Mouse (Mus musculus) hindbrain, postnatal 0 days (tissue): Measurements from ENCODE around the gene Tmem104. TPM values are rescaled to one million over a fixed set of nuclear protein-coding genes. Genes with fewer than 3 reads are reported as not detected.

ENCODE experiments used
- ATAC-seq: fragments of 200-750 bp; cut with Nextera tagmentation; 2 replicates; pipeline ENCODE4 v1.8.0; 2017; ENCODE audit warnings: mild to moderate bottlenecking, moderate TSS enrichment, moderate library complexity
- DNase-seq: peaks from one replicate; pipeline ENCODE4 v3.0.0-alpha.2; 2015; ENCODE audit warnings: low spot score
- H3K27ac ChIP-seq: fragments of 300-500 bp; sonication (generic); 2 replicates; pipeline ENCODE4 v1.5.1; 2014; ENCODE audit warnings: mild to moderate bottlenecking
- H3K27me3 ChIP-seq: fragments of 300-500 bp; sonication (generic); 2 replicates; pipeline ENCODE4 v1.6.1; 2014; ENCODE audit warnings: low read length, mixed read lengths; ENCODE audit not compliant: insufficient read depth
- H3K36me3 ChIP-seq: fragments of 300-500 bp; sonication (generic); 2 replicates; pipeline ENCODE4 v1.6.1; 2014; ENCODE audit warnings: low read length, mixed read lengths; ENCODE audit not compliant: insufficient read depth
- H3K4me1 ChIP-seq: fragments of 300-500 bp; sonication (generic); 2 replicates; pipeline ENCODE4 v1.6.1; 2014; ENCODE audit warnings: antibody characterized with exemption, low read length, mixed read lengths; ENCODE audit not compliant: insufficient read depth
- H3K4me2 ChIP-seq: fragments of 300-500 bp; sonication (generic); 2 replicates; pipeline ENCODE4 v1.6.1; 2014; ENCODE audit warnings: low read depth, mild to moderate bottlenecking, low read length, moderate library complexity, mixed read lengths
- H3K4me3 ChIP-seq: fragments of 300-500 bp; sonication (generic); 2 replicates; pipeline ENCODE4 v1.5.1; 2014; ENCODE audit warnings: low read length
- H3K9ac ChIP-seq: fragments of 300-500 bp; sonication (generic); replicated peaks from 2 replicates; pipeline ENCODE4 v1.6.1; 2014; ENCODE audit warnings: mild to moderate bottlenecking, low read length, moderate library complexity, mixed read lengths
- H3K9me3 ChIP-seq: fragments of 300-500 bp; sonication (generic); 2 replicates; pipeline ENCODE4 v1.6.1; 2016; ENCODE audit warnings: low read length, mixed read lengths
- CTCF ChIP-seq: IDR thresholded peaks from 2 replicates; pipeline ENCODE4 v1.5.1; 2016; ENCODE audit warnings: antibody characterized with exemption, control low read depth, low read depth
- WGBS: fragments of 180-500 bp; shearing (Covaris S2); extraction: QIAGEN DNeasy Blood & Tissue Kit; methylation state at CpG from one replicate; pipeline ENCODE4 v1.1.7; 2014; 5-methylcytosine and 5-hydroxymethylcytosine counted together
- polyA plus RNA-seq: library from polyadenylated mRNA; unstranded; fragments of >200 nt; fragmentation: Nextera tagmentation; extraction: Ambion mirVana; gene quantifications from 2 replicates; pipeline ENCODE4 v1.2.1, GENCODE M21; 2015
- total RNA-seq: library from RNA; depleted of rRNA; stranded (reverse); fragments of >200 nt; gene quantifications from 2 replicates; pipeline ENCODE4 v1.2.3, GENCODE M21; 2014

Tmem104 gene
- total and polyA plus RNA-seq, 2 experiments from 2014 or later: 11.1 to 13.5 TPM

DNA sequence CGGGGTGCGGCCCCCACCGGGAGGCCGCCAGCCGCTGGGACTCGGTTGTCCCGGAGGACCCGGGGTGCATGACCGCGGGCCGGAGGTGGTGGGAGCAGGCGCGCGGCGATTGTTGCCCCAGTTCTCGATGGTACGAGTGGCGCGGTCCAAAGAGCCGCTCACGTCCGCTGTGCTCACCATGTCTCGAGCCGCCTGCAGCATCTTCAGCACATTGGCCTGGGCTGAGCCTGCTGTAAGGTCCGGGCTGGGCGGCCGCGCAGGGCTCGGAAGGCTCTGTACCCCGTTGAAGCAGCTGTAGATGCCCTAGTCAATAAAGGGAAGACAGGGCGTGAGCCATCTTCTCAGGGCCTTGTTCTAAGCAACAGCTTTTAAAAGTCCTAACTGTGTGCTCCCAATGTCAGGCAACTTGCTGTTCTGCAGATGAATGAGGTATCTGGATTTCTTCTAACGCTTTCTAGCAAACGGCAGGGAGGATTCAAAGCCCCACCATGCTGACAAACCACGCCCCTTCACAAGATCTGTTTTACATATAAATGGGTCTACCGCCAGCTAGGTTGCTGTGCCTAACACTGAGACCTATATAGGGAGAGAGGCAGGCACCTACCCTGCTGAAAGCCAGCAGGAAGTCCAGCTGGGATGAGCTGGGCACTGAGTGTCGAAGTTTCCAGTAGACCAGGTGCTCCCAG, 63.3 kb downstream of the Tmem104 start:
- H3K9ac ChIP-seq: peak overlapping the region; percentile 40
- no peak overlapping the region for H3K27ac ChIP-seq
- TF ChIP-seq CTCF: no peak

DNA sequence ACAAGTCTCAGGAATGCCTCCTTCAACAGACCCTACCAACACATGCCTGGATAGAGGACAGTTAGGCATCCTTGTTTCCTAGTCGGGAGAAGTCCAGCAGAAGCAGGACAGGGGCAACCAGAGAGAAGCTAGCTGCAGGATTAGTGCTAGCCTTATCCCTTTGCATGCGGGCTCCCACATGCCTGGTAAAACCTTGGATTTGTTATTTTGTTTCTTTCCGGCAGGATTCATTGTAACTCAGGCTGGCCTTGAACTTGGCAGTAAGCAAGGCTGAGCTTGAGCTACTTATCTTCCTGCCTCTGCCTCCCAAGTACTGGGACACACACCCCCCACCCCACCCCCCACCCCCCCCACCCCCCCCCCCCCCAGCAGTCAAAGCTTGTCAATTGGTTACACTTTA, 64.0 kb downstream of the Tmem104 start:
- no peak for DNase-seq
- peaks cover 19% of the 10 kb centered on the region for H3K27me3 ChIP-seq
- TF ChIP-seq CTCF: no peak
- no peak overlapping the region for H3K4me2 ChIP-seq
- 0 out of 2 replicates have a peak, but pooled peaks cover 14% of the 10 kb centered on the region for H3K4me1 ChIP-seq
- WGBS: 55% methylated on average over 3 of the region's 3 CpGs
- H3K4me3 ChIP-seq: no peak overlapping the region
- no peaks in the 10 kb centered on the region for H3K9me3 ChIP-seq
- ATAC-seq: no peak
- H3K9ac ChIP-seq: no peak overlapping the region
- H3K27ac ChIP-seq: no peak overlapping the region
- H3K36me3 ChIP-seq: no peaks in the 10 kb centered on the region

More for the DNA sequence above, 63.3 kb downstream of the Tmem104 start:
- Histone ChIP-seq H3K9me3 (no peaks in the 10 kb centered on the region), H3K4me3 (peak overlapping the region; percentile 39), H3K4me1 (0 out of 2 replicates have a peak, but pooled peaks cover 14% of the 10 kb centered on the region), H3K4me2 (peak overlapping the region; percentile 70), H3K27me3 (peaks cover 19% of the 10 kb centered on the region), H3K36me3 (peaks cover 3% of the 10 kb centered on the region; the same call in 1 of the 2 replicates)
- DNase-seq (no peak), ATAC-seq (no peak)
- WGBS: 3% methylated on average over 35 of the region's 36 CpGs

DNA sequence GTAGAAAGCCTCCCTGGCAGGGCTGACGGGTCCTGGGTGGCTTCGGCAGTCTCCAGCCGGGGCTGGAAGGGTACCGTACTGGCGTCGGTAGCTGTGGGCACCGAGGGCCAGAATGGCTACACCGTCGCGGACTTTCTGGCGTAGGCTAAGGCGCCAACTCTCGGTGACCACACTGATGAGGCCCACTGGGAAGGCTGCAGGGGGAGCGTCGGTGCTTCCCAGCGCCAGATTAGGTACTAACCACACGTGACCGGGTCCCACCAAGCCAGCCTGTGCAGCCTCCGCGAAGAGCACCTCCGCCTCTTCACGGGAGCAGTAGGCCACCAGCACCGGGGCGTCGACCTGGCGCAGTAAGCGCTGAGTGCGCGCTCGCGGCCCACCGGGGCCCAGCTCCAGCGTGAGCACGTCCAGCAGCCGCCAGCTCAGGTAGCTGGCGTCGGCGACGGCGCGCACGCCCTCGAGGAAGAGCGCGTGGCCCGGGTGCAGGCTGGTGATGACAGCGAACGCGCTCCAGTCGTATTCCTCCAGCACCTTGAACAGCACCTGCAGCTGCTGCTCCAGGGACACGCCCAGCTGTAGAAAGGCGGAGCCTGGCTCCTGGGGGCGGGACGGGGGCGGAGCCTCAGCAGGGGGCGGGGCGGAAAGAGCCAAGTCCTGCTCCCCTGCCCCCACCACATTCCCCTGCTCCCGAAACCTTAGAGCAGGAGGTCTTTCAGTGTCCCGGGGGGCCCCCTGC, 70.7 kb downstream of the Tmem104 start:
- peak overlapping the region; percentile 16; the same call in 1 of the 2 replicates for H3K4me3 ChIP-seq
- peak overlapping the region; percentile 29; the same call in 1 of the 2 replicates for H3K4me2 ChIP-seq
- WGBS: 15% methylated on average over 59 of the region's 59 CpGs
- no peak for TF ChIP-seq CTCF
- H3K36me3 ChIP-seq: no peaks in the 10 kb centered on the region
- no peaks in the 10 kb centered on the region for H3K9me3 ChIP-seq
- H3K9ac ChIP-seq: no peak overlapping the region
- H3K27ac ChIP-seq: no peak overlapping the region
- H3K27me3 ChIP-seq: peaks cover 15% of the 10 kb centered on the region
- DNase-seq (no peak), ATAC-seq (peak; percentile 50)
- H3K4me1 ChIP-seq: peaks cover 5% of the 10 kb centered on the region; the same call in 1 of the 2 replicates

DNA sequence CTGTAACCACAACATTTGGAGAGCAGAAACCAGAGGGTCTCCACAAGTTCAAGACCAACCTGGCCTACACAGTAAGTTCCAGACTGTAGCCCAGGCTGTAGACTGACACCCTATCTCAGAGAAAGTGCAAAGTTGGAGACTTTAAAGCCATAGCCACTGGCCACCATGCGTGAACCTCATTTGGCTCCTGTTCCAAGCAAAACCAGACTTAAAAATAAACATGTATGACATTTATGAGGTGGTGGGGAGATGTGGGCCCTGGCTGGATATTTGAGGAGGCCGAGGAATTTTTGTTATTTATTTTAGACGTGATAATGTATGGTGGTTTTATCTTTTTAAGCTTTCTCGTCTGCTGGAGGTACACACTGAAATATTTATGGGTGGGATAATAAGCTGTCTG, 71.8 kb downstream of the Tmem104 start:
- no peak for DNase-seq
- ATAC-seq: no peak
- Histone ChIP-seq H3K4me3 (no peak overlapping the region), H3K36me3 (no peaks in the 10 kb centered on the region), H3K4me1 (peaks cover 5% of the 10 kb centered on the region; the same call in 1 of the 2 replicates), H3K9ac (no peak overlapping the region), H3K27ac (no peak overlapping the region), H3K4me2 (no peak overlapping the region), H3K27me3 (peaks cover 16% of the 10 kb centered on the region), H3K9me3 (no peaks in the 10 kb centered on the region)
- 80% methylated on average over 4 of the region's 4 CpGs for WGBS
- no peak for TF ChIP-seq CTCF

DNA sequence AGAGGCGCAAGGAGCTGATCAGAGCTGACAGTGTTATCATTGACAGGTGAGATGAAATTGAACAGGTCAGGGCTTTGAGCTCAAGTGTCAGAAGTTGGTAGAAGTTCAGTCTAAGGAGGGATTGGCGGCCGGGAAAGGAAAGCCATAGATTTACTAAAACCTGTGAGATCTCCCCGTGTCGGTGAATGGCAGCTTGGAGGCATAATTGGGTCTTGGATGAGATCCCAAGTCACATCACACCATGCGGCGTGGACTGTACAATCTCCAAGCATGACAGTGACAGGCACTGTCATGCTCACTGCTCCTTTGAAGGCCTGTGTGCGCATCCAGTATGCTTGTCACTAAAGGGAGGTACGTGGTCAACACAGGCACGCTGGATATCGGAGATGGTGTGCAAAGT, 75.7 kb downstream of the Tmem104 start:
- Histone ChIP-seq H3K4me3 (no peak overlapping the region), H3K9ac (no peak overlapping the region), H3K4me2 (no peak overlapping the region), H3K27me3 (peaks cover 51% of the 10 kb centered on the region), H3K27ac (no peak overlapping the region), H3K36me3 (no peaks in the 10 kb centered on the region; the same call in 1 of the 2 replicates), H3K4me1 (peaks cover 17% of the 10 kb centered on the region), H3K9me3 (no peaks in the 10 kb centered on the region)
- WGBS: 61% methylated on average over 11 of the region's 11 CpGs
- TF ChIP-seq CTCF: no peak
- DNase-seq (peak; percentile 56), ATAC-seq (no peak)

DNA sequence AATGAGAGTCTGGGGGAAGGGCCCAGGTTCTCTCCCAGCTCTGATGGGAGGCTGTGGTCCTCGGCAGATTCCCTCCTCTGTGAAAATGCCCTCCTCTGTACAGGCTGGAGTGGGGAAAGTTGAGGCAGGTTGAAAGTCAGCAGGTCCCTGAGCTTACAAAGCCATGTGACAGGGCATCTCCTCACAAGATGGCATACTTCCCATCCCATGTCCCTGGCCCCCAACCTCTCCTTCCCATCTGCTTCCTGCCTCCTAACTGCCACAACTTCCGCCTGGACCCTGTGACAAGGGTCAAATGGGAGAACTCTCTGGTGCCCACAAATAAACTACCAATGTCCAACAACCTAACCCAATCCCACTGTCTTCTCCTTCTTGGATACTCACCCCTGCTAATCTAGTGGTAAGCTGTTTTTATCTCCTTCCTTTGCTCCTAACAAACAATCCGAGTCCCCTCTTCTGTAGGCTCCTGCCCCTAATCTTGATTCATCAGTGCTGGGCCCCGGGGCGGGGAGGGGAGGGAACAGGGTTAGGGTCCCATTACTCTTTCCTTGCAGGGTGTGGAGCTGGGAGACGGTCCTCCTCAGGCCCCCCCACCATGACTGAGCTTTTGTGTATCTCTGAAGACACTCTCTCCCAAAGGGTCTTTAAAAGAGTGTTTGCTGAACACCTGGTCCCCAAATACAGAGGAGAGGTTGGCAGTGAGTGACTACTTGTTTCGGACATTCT, 77.0 kb downstream of the Tmem104 start:
- Histone ChIP-seq H3K27ac (no peak overlapping the region), H3K4me2 (no peak overlapping the region), H3K36me3 (peaks cover 12% of the 10 kb centered on the region), H3K4me1 (peaks cover 13% of the 10 kb centered on the region), H3K4me3 (no peak overlapping the region), H3K27me3 (peaks cover 59% of the 10 kb centered on the region), H3K9ac (no peak overlapping the region), H3K9me3 (no peaks in the 10 kb centered on the region)
- ATAC-seq (no peak), DNase-seq (no peak)
- no peak for TF ChIP-seq CTCF
- WGBS: 71% methylated on average over 7 of the region's 7 CpGs
